Mouse (Mus musculus) liver, embryonic 14.5 days (tissue): ENCODE results near the gene Srd5a1. TPM values are rescaled to one million over a fixed set of nuclear protein-coding genes. Genes with fewer than 3 reads are reported as not detected.

ENCODE experiments used
- ATAC-seq: fragments of 200-750 bp; cut with Nextera tagmentation; 2 replicates; pipeline ENCODE4 v1.8.0; 2017; ENCODE audit warnings: moderate number of reproducible peaks, mild to moderate bottlenecking, moderate library complexity; ENCODE audit not compliant: insufficient read depth
- DNase-seq, 3 experiments: peaks; one replicate each; pipeline ENCODE4 v3.0.0-alpha.2; 2012 to 2013; ENCODE audit warnings: low read depth in 3 of 3, low spot score in 3 of 3
- H3K27ac ChIP-seq: fragments of 300-500 bp; sonication (generic); 2 replicates; pipeline ENCODE4 v1.5.1; 2014; ENCODE audit warnings: moderate library complexity, mild to moderate bottlenecking, control low read depth, inconsistent platforms
- H3K27me3 ChIP-seq: fragments of 300-500 bp; sonication (generic); 2 replicates; pipeline ENCODE4 v1.6.1; 2014; ENCODE audit warnings: mild to moderate bottlenecking, low read length, moderate library complexity; ENCODE audit not compliant: control insufficient read depth, insufficient read depth
- H3K36me3 ChIP-seq: fragments of 300-500 bp; sonication (generic); replicated peaks from 2 replicates; pipeline ENCODE4 v1.6.1; 2014; ENCODE audit warnings: low read depth; ENCODE audit not compliant: control insufficient read depth, insufficient read depth
- H3K4me1 ChIP-seq, 2 experiments: fragments of 200-500 bp in 1 of 2; fragments of 300-500 bp in 1 of 2; sonication (generic) in 1 of 2; replicated peaks; 2 replicates each; pipeline ENCODE4 v1.6.1; 2012 to 2014; ENCODE audit warnings: antibody characterized with exemption in 1 of 2, inconsistent platforms in 1 of 2, low read length in 1 of 2; ENCODE audit not compliant: control insufficient read depth in 2 of 2, insufficient read depth in 2 of 2
- H3K4me2 ChIP-seq: fragments of 300-500 bp; sonication (generic); 2 replicates; pipeline ENCODE4 v1.6.1; 2014; ENCODE audit warnings: low read depth, mild to moderate bottlenecking, control low read depth, moderate library complexity
- H3K4me3 ChIP-seq, 2 experiments: fragments of 200-500 bp in 1 of 2; fragments of 300-500 bp in 1 of 2; sonication (generic) in 1 of 2; 2 replicates each; pipeline ENCODE4 v1.5.1; 2012 to 2014; ENCODE audit warnings: low read depth in 2 of 2, low read length in 2 of 2, mild to moderate bottlenecking in 2 of 2, control low read depth in 1 of 2, inconsistent platforms in 1 of 2, moderate library complexity in 1 of 2; ENCODE audit not compliant: insufficient read depth in 1 of 2
- H3K9ac ChIP-seq: fragments of 300-500 bp; sonication (generic); replicated peaks from 2 replicates; pipeline ENCODE4 v1.6.1; 2014; ENCODE audit warnings: mild to moderate bottlenecking, control low read depth, moderate library complexity
- H3K9me3 ChIP-seq: fragments of 300-500 bp; sonication (generic); 2 replicates; pipeline ENCODE4 v1.6.1; 2016; ENCODE audit warnings: low read length, mixed read lengths; ENCODE audit not compliant: control insufficient read depth
- CTCF ChIP-seq: IDR thresholded peaks from 2 replicates; pipeline ENCODE4 v1.5.1; 2016; ENCODE audit warnings: antibody characterized with exemption, low read depth, control low read depth
- EP300 ChIP-seq: IDR thresholded peaks from 2 replicates; pipeline ENCODE4 v1.6.1; 2016; ENCODE audit warnings: antibody characterized with exemption, low read depth
- WGBS: fragments of 180-500 bp; shearing (Covaris S2); extraction: QIAGEN DNeasy Blood & Tissue Kit; methylation state at CpG from one replicate; pipeline ENCODE4 v1.1.7; 2014; ENCODE audit not compliant: insufficient replicate concordance; 5-methylcytosine and 5-hydroxymethylcytosine counted together
- polyA plus RNA-seq, 2 experiments: library from polyadenylated mRNA; depleted of rRNA in 1 of 2; stranded (reverse) in 1 of 2; unstranded in 1 of 2; fragments of >200 nt; fragmentation: Nextera tagmentation in 1 of 2; extraction: Ambion mirVana in 1 of 2; gene quantifications; 2 replicates each; pipeline versions ENCODE4 v1.2.1 to v1.2.3; 2012 to 2014

Gene Srd5a1
- polyA plus RNA-seq, 2 experiments = 2.0 to 3.0 TPM

DNA sequence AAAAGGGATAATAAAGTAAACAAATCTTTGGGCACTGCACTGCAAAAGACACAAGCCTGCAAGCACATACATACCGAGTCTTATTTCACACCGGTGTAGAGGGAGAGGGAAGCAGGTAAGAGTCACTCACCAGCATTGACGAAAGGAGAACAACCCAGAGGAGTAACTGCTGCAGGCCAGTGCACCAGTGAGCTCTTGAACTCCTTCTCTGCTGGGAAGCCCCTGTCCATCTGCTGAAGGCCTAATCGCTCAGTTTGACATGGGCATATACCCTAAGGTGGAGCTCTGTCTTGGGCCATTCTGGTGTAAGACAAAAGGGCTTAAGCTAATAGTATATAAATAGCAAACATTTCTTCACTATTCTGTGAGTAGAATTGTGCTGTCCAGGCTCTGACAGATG is 28.9 kb upstream of the Srd5a1 start:
- Histone ChIP-seq H3K4me1 (peaks cover 0 to 2% of the 10 kb centered on the region in 2 experiments; a peak in 1 of 4 replicates), H3K9ac (no peak overlapping the region), H3K27ac (no peak overlapping the region), H3K4me3 (no peak overlapping the region), H3K36me3 (peaks cover 16% of the 10 kb centered on the region), H3K27me3 (no peaks in the 10 kb centered on the region), H3K4me2 (no peak overlapping the region), H3K9me3 (no peaks in the 10 kb centered on the region)
- WGBS = 80% methylated on average over 4 of the region's 4 CpGs
- TF ChIP-seq CTCF (no peak), EP300 (no peak)
- DNase-seq (no peak), ATAC-seq (no peak)

DNA sequence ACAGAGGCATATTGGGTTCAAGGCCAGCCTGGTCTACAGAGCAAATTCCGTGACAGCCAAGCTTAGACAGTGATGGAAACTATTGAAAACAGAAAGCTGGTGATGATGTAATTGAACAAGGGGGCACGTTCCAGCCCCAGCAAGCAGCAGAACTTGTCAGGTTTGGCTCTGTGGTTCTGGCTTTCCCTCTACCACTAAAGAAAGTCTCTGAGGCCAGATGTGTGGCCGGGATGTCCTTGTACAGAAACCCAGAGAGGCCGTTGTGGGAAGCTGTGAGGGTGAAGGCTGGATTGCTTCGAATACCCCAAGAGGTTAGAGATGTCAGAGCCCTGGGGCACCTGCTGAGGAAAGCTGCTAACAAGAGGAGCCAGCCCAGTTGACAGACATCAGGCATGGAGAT is 28.0 kb upstream of the Srd5a1 start:
- WGBS = 78% methylated on average over 5 of the region's 5 CpGs
- H3K9ac ChIP-seq = no peak overlapping the region
- peaks cover 0 to 2% of the 10 kb centered on the region in 2 experiments; a peak in 1 of 4 replicates for H3K4me1 ChIP-seq
- ATAC-seq = no peak
- no peak for TF ChIP-seq EP300
- no peak for TF ChIP-seq CTCF
- H3K36me3 ChIP-seq = peaks cover 20% of the 10 kb centered on the region
- DNase-seq = no peak
- no peak overlapping the region for H3K4me2 ChIP-seq
- no peak overlapping the region for H3K4me3 ChIP-seq
- H3K27ac ChIP-seq = no peak overlapping the region
- H3K27me3 ChIP-seq = no peaks in the 10 kb centered on the region
- no peaks in the 10 kb centered on the region for H3K9me3 ChIP-seq

DNA sequence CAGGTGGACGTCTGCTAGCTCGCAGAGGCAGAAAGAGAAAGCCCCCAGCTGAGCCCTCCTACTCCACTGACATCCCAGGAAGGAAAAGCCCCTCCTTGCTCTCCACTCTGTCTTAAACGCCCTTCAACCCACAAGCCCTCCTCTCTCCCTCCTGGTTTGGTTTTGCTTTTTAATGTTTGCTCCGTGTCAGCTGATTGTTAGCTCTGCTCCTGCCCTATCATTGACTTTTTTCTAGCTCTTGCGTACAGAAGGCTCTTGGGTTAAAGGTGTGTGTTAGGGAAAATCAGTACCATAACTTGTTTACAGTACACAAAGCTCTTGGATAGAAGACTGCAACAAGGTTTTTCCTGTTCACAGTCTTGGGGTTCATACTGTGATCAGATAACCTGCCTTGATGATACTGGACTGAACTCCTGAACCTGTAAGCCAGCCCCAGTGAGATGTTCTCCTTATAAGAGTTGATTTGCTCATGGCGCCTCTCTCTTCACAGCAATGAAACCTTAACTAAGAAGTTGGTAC is 26.9 kb upstream of the Srd5a1 start:
- no peaks in the 10 kb centered on the region for H3K27me3 ChIP-seq
- 69% methylated on average over 6 of the region's 6 CpGs for WGBS
- H3K9ac ChIP-seq = no peak overlapping the region
- H3K4me1 ChIP-seq = no peaks in the 10 kb centered on the region
- H3K36me3 ChIP-seq = peaks cover 30% of the 10 kb centered on the region
- no peak overlapping the region for H3K27ac ChIP-seq
- H3K9me3 ChIP-seq = no peaks in the 10 kb centered on the region
- no peak overlapping the region for H3K4me3 ChIP-seq
- ATAC-seq = no peak
- no peak for TF ChIP-seq EP300
- TF ChIP-seq CTCF = no peak
- no peak for DNase-seq
- H3K4me2 ChIP-seq = no peak overlapping the region

DNA sequence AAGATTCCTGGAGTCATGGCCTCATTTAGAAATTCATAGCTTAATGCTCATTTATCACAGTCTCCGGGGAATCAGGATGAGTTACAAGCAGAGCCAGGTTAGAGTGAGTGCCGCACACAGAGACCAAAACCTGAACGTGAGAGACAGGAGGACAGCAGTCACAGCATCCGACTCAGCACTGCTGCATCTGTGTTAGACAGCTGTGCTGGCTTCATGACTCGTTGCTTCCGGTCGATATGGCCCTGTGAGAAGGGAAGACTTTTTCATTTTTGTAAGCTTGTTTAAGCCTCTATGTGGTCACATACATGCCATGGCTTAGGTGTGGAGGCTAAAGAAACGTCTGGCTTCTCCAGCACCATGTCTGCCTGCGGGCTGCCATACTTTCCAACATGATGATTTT is 26.4 kb upstream of the Srd5a1 start:
- Histone ChIP-seq H3K36me3 (peaks cover 32% of the 10 kb centered on the region), H3K27ac (no peak overlapping the region), H3K27me3 (no peaks in the 10 kb centered on the region), H3K4me3 (no peak overlapping the region), H3K4me1 (no peaks in the 10 kb centered on the region), H3K9me3 (no peaks in the 10 kb centered on the region), H3K9ac (no peak overlapping the region), H3K4me2 (no peak overlapping the region)
- DNase-seq = no peak
- WGBS = 77% methylated on average over 9 of the region's 9 CpGs
- TF ChIP-seq EP300 = no peak
- TF ChIP-seq CTCF = no peak
- no peak for ATAC-seq

DNA sequence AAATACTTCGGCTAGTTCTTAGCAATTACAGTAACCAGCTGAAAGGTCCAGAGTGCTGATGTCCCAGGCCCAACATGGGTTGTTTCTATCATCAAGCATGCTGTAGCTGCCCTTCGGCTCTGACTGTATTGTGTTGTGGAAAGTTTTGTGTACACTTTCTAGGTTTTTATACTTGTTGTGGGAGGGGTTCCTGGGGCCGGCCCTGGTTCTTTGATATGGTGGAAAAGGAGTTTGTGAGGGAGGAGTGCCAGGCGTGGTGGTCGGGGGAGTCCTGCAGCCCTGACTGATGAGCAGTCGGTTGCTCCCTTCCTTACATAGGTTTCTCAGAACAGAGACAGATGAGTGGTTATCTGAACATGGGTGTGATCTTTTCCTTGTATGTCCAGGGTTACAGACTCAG is 25.6 kb upstream of the Srd5a1 start:
- H3K36me3 ChIP-seq = peaks cover 40% of the 10 kb centered on the region

More for the DNA sequence above, 25.6 kb upstream of the Srd5a1 start:
- TF ChIP-seq EP300 (no peak), CTCF (no peak)
- ATAC-seq = no peak
- Histone ChIP-seq H3K4me2 (no peak overlapping the region), H3K9ac (no peak overlapping the region), H3K4me3 (no peak overlapping the region), H3K9me3 (no peaks in the 10 kb centered on the region), H3K27ac (no peak overlapping the region), H3K27me3 (no peaks in the 10 kb centered on the region), H3K4me1 (no peaks in the 10 kb centered on the region)
- 65% methylated on average over 6 of the region's 6 CpGs for WGBS
- no peak for DNase-seq
